Mouse (Mus musculus): Measurements from ENCODE around the gene Vmn1r217. TPM values are rescaled to one million over a fixed set of nuclear protein-coding genes. Genes with fewer than 3 reads are reported as not detected.
"Not testable (repeated sequence)": the region's sequence is repeated elsewhere in the genome, so short reads cannot be mapped to it uniquely, and the experiment has no call there.

Gene Vmn1r217
- polyA plus RNA-seq (2012; fragmentation: generic; extraction: Trizol), result not detected

DNA sequence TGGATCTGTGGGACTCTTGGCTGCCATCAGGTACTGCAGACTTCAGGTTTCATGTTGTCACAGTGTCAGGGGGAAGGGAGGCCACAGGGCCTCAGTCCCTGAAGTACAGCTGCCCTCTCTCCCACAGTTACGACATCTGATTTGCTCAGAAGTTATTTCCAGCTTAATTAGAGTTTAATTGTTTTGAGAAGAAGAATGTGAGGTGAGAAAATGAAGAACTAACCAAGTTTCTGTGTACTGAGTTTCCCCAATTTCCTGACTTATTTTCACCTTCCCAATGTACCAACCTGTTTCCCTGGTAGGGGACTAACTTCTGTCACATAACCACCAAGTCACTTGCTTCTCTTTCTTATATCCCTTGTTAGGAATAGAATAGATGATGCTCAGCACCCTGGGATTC is at the start of gene Vmn1r217:
Gene Vmn1r217, minus strand, starts transcription at position 101 of the 400 bp plus-strand sequence.
- not testable (repeated sequence) for H3ac ChIP-seq (ENCODE audit: control insufficient read depth, insufficient read length); H3K4me3 ChIP-seq; H3K36me3 ChIP-seq (ENCODE audit: control insufficient read depth, insufficient read depth); H3K27me3 ChIP-seq (ENCODE audit: control insufficient read depth, insufficient read depth, insufficient read length); H3K79me2 ChIP-seq (ENCODE audit: control insufficient read depth, insufficient read depth); H3K4me2 ChIP-seq (ENCODE audit: low read depth)

DNA sequence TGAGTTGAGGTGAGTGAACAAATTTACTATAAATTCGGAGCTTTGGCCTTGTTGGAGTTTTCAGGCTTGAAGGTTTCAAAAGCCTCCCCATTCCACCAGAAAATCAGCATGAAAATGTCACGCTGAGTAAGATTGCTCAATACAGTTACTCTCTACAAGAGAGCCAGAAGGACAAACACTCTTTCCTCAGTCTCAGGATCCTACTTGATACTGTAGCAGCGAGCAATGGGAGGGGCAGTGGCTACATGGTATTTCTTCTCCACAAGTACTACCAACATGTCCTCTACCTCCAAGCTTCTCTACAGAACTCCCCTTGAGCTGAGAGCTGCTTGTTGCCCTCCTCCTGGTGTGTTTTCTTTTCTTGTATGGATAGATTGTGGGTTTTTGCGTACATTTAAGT is 48.4 kb upstream of the Vmn1r217 start:
- H3K36me3 ChIP-seq (ENCODE audit: control insufficient read depth, insufficient read depth); H3K79me2 ChIP-seq (ENCODE audit: control insufficient read depth, insufficient read depth); H3K4me3 ChIP-seq; H3ac ChIP-seq (ENCODE audit: control insufficient read depth, insufficient read length); H3K4me2 ChIP-seq (ENCODE audit: low read depth); H3K27me3 ChIP-seq (ENCODE audit: control insufficient read depth, insufficient read depth, insufficient read length): not testable (repeated sequence)

DNA sequence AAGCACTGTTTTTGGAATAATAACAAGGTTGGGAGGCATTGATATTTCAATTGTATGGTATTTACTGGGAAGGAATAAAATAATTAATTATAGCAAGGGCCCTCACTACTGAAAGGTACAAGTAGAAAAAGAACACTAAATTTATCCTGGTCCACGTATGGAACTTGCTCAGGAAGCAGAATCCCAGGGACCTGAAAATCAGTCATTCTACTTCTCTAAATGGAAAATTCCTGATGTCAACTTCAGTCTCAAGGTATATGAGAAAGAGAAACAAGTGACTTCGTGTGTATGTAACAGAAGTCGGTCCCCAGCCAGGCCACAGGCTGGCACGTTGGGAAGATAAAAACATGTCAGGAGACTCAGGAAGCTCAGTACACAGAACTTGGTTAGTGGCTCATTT is 41.0 kb upstream of the Vmn1r217 start, which contains the start of gene Vmn1r219:
Gene Vmn1r219, plus strand, starts transcription at position 301 of the 400 bp plus-strand sequence.
- H3ac ChIP-seq (ENCODE audit: control insufficient read depth, insufficient read length), result no peak within 1 kb of the TSS
- TF ChIP-seq REST (IDR thresholded peaks at IDR 0.05; ENCODE audit: insufficient read depth, insufficient read length) (no peak), USF1 (IDR thresholded peaks at IDR 0.05; ENCODE audit: low read depth) (no peak)
- H3K4me3 ChIP-seq, result no peak within 1 kb of the TSS
- H3K27me3 ChIP-seq (ENCODE audit: control insufficient read depth, insufficient read depth, insufficient read length), result no peaks in the 10 kb centered on the region
- H3K36me3 ChIP-seq (ENCODE audit: control insufficient read depth, insufficient read depth), result no peaks in the 10 kb centered on the region
- no peak within 1 kb of the TSS for H3K4me2 ChIP-seq (ENCODE audit: low read depth)
- no peaks in the 10 kb centered on the region for H3K79me2 ChIP-seq (ENCODE audit: control insufficient read depth, insufficient read depth)

DNA sequence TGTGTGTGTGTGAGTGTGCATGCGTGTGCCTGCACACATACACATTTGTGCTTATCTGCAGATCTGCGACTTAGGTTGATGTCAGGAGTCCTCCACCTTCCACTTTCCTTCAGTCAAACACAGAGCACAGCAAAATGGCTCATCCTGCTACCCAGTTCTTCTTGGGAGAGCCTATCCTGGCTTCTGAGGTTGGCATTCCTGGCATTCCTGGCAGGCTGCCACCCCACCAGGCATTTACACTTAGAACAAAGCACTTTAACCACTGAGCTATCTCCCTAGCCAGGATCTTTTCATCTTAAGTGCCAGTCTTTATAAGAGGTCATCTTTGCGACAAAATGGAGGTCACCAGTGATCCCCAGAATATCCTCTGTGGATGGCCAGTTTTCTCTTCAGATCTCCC is 39.8 kb upstream of the Vmn1r217 start:
- no peak for TF ChIP-seq MAX (IDR thresholded peaks at IDR 0.05; ENCODE audit: low read depth)
- no peak for TF ChIP-seq TCF12 (IDR thresholded peaks at IDR 0.05; ENCODE audit: insufficient read depth, poor library complexity, severe bottlenecking)
- no peak for TF ChIP-seq MYOG (IDR thresholded peaks at IDR 0.05; ENCODE audit: control insufficient read depth in 1 of 3, insufficient read depth in 1 of 3, insufficient read length in 2 of 3, low read depth in 2 of 3)
- TF ChIP-seq SRF (IDR thresholded peaks at IDR 0.05; ENCODE audit: control insufficient read depth, insufficient read length, low read depth), result no peak
- TF ChIP-seq REST (IDR thresholded peaks at IDR 0.05; ENCODE audit: insufficient read depth, insufficient read length), result no peak
- TF ChIP-seq POLR2A (IDR thresholded peaks at IDR 0.05; ENCODE audit: insufficient read length, low read depth), result no peak
- no peak for TF ChIP-seq USF1 (IDR thresholded peaks at IDR 0.05; ENCODE audit: low read depth)
- TF ChIP-seq MYOD1 (IDR thresholded peaks at IDR 0.05; ENCODE audit: control insufficient read depth in 1 of 3, insufficient read length in 2 of 3, low read depth in 2 of 3), result no peak
- TF ChIP-seq TCF3 (IDR thresholded peaks at IDR 0.05; ENCODE audit: insufficient read length, low read depth), result no peak
- no peak for TF ChIP-seq CEBPB (IDR thresholded peaks at IDR 0.05; ENCODE audit: insufficient read depth, poor library complexity, severe bottlenecking)
- no peak for TF ChIP-seq E2F4 (IDR thresholded peaks at IDR 0.05; ENCODE audit: insufficient read depth)
- TF ChIP-seq POLR2AphosphoS2 (IDR thresholded peaks at IDR 0.05; ENCODE audit: insufficient read length, low read depth), result no peak
- H3K4me3 ChIP-seq, result no peak overlapping the region
- no peaks in the 10 kb centered on the region for H3K27me3 ChIP-seq (ENCODE audit: control insufficient read depth, insufficient read depth, insufficient read length)
- no peak overlapping the region for H3ac ChIP-seq (ENCODE audit: control insufficient read depth, insufficient read length)
- no peak overlapping the region for H3K4me2 ChIP-seq (ENCODE audit: low read depth)
- no peaks in the 10 kb centered on the region for H3K36me3 ChIP-seq (ENCODE audit: control insufficient read depth, insufficient read depth)
- H3K79me2 ChIP-seq (ENCODE audit: control insufficient read depth, insufficient read depth), result no peaks in the 10 kb centered on the region

DNA sequence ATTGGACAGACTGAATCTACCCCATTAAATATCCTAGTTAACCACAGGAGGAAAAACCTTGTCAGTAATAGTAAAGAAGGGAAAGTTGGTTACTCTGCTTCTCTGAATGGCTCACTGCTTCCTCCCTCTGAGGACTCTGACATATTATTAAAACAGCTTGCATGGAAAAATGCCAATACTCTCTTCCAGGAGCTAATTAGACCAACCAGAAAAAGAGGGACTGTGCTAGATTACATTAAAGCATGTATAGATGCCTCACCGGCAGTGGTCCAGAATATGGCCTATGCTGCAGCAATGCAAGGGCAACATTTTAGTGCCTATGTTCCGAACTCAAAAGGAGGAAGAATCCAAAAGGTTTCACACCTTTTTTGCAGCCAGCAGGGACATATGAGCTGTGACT is 20.9 kb upstream of the Vmn1r217 start:
- Histone ChIP-seq H3ac (ENCODE audit: control insufficient read depth, insufficient read length) (no peak overlapping the region), H3K4me3 (no peak overlapping the region), H3K4me2 (ENCODE audit: low read depth) (no peak overlapping the region), H3K36me3 (ENCODE audit: control insufficient read depth, insufficient read depth) (no peaks in the 10 kb centered on the region), H3K27me3 (ENCODE audit: control insufficient read depth, insufficient read depth, insufficient read length) (no peaks in the 10 kb centered on the region), H3K79me2 (ENCODE audit: control insufficient read depth, insufficient read depth) (no peaks in the 10 kb centered on the region)
- TF ChIP-seq POLR2A (IDR thresholded peaks at IDR 0.05; ENCODE audit: insufficient read length, low read depth) (no peak), MAX (IDR thresholded peaks at IDR 0.05; ENCODE audit: low read depth) (no peak), MYOG (IDR thresholded peaks at IDR 0.05; ENCODE audit: control insufficient read depth in 1 of 3, insufficient read depth in 1 of 3, insufficient read length in 2 of 3, low read depth in 2 of 3) (no peak), POLR2AphosphoS2 (IDR thresholded peaks at IDR 0.05; ENCODE audit: insufficient read length, low read depth) (no peak), USF1 (IDR thresholded peaks at IDR 0.05; ENCODE audit: low read depth) (no peak), CEBPB (IDR thresholded peaks at IDR 0.05; ENCODE audit: insufficient read depth, poor library complexity, severe bottlenecking) (no peak), TCF12 (IDR thresholded peaks at IDR 0.05; ENCODE audit: insufficient read depth, poor library complexity, severe bottlenecking) (no peak), MYOD1 (IDR thresholded peaks at IDR 0.05; ENCODE audit: control insufficient read depth in 1 of 3, insufficient read length in 2 of 3, low read depth in 2 of 3) (no peak), TCF3 (IDR thresholded peaks at IDR 0.05; ENCODE audit: insufficient read length, low read depth) (no peak)

DNA sequence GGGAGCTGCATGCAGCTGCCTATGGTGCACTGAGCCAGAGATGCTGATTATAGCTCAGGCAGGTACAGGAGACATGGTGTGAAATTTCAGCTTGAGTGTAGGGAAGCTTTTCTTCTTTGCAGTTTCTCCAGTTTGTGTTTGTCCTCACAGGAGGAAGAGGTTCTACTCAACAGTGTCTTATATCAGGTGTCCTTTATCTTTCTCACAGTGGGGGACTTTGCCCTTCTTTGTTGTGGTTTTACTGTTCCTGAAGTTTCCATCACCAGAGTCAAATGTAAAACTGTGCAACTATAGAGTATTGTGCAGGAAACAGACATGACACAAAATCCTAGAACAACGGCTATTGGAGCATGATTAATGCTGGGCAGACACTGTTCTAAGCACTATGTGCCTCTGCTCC is 15.5 kb upstream of the Vmn1r217 start:
- Histone ChIP-seq H3K4me3 (no peak overlapping the region), H3ac (ENCODE audit: control insufficient read depth, insufficient read length) (no peak overlapping the region), H3K4me2 (ENCODE audit: low read depth) (no peak overlapping the region), H3K27me3 (ENCODE audit: control insufficient read depth, insufficient read depth, insufficient read length) (no peaks in the 10 kb centered on the region), H3K36me3 (ENCODE audit: control insufficient read depth, insufficient read depth) (no peaks in the 10 kb centered on the region), H3K79me2 (ENCODE audit: control insufficient read depth, insufficient read depth) (no peaks in the 10 kb centered on the region)
- TF ChIP-seq MYOG (IDR thresholded peaks at IDR 0.05; ENCODE audit: control insufficient read depth in 1 of 3, insufficient read depth in 1 of 3, insufficient read length in 2 of 3, low read depth in 2 of 3), result no peak
- TF ChIP-seq SRF (IDR thresholded peaks at IDR 0.05; ENCODE audit: control insufficient read depth, insufficient read length, low read depth), result no peak
- TF ChIP-seq USF1 (IDR thresholded peaks at IDR 0.05; ENCODE audit: low read depth), result no peak
- no peak for TF ChIP-seq POLR2A (IDR thresholded peaks at IDR 0.05; ENCODE audit: insufficient read length, low read depth)
- no peak for TF ChIP-seq E2F4 (IDR thresholded peaks at IDR 0.05; ENCODE audit: insufficient read depth)
- TF ChIP-seq CEBPB (IDR thresholded peaks at IDR 0.05; ENCODE audit: insufficient read depth, poor library complexity, severe bottlenecking), result no peak
- TF ChIP-seq MAX (IDR thresholded peaks at IDR 0.05; ENCODE audit: low read depth), result no peak
- TF ChIP-seq TCF3 (IDR thresholded peaks at IDR 0.05; ENCODE audit: insufficient read length, low read depth), result no peak
- TF ChIP-seq TCF12 (IDR thresholded peaks at IDR 0.05; ENCODE audit: insufficient read depth, poor library complexity, severe bottlenecking), result no peak
- TF ChIP-seq MYOD1 (IDR thresholded peaks at IDR 0.05; ENCODE audit: control insufficient read depth in 1 of 3, insufficient read length in 2 of 3, low read depth in 2 of 3), result no peak
- TF ChIP-seq REST (IDR thresholded peaks at IDR 0.05; ENCODE audit: insufficient read depth, insufficient read length), result no peak
- no peak for TF ChIP-seq POLR2AphosphoS2 (IDR thresholded peaks at IDR 0.05; ENCODE audit: insufficient read length, low read depth)

All from myocyte (in vitro differentiated cells).